Mouse (Mus musculus): ENCODE measurements around the gene Themis.

The Themis gene

DNA sequence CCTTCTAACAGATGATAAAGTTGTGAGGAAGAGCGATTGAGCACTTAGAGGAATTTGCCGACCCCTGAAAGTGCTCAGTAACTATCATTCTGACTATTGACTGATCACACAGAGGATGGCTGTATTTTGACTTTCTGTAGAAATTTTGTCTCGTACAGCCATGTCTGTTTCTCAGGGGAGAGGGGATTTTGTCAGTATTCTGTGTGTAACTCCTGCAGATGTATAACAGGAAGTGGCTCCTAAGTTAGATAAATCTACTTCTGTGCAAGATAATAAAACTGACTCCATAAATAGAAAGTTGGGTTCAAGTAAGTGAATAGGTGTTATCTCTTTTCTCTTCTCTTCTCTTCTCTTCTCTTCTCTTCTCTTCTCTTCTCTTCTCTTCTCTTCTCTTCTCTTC lies 137.0 kb downstream of the Themis start:
- no peak for DNase-seq (ENCODE audit: low spot score)

DNA sequence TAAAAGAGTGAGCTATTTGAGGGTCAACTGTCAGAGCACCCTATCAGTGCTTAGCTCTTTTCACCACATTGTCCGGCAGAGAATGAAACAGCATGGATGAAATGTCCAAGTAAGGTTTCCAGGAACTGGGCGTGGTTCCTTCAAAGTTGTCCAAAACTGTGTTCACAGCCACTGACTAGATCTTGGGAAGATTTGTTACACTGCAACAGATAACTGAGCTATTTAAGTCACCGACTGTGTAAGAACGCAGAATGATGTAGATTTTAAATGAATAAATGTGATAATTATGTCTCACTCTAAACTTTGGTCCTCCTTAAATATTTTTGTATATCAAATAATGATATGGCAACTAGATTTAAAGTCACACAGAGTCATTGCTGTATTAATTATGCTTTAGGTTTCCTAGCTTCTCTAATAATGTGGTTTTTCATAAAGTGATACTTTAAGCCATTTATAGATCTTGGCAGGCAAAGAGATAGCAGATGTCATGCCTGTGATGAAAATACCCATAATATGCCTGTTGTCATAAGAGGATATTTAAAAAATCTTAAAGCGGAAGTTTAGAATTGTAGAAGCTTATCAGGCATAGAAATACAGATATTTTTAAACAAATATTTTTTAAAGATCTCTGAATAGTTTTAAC lies 143.9 kb downstream of the Themis start:
- no peak for DNase-seq (ENCODE audit: low spot score)

DNA sequence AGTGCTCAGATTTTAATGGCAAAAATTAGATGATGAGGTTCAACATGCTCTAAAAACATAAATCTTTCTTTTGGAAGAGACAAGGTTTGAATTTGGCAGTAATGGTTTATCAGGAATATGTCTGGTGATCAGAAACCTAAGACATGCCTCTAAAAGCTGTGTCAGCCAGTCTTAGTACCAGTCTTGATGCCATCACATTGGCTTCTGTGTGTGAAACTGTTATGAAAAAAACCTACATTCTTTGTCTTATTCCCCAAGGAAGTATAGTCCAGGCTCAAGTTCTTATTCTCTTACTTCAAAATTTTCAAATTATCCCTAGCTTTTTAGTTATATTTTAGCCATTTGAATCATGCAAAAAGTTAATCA lies 144.4 kb downstream of the Themis start:
- DNase-seq (ENCODE audit: low spot score), result no peak

DNA sequence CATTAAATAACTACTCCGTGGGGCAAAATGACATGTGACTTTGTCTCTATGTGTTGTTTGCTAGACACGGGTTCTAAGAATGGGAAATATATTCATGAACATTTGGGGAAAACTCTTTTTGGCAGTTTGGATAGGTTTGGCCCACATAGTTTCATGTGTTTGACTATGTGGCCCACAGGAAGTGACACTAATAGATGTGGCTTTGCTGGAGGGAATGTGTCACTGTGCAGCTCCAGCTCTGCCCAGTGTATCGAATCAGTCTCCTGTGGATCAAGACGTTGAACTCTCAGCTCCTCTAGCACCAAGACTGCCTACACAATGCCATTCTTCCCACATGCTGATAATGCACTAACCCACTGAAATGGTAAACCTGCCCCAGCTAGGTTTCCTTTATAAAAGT lies 148.0 kb downstream of the Themis start:
- DNase-seq (ENCODE audit: low spot score), result no peak

DNA sequence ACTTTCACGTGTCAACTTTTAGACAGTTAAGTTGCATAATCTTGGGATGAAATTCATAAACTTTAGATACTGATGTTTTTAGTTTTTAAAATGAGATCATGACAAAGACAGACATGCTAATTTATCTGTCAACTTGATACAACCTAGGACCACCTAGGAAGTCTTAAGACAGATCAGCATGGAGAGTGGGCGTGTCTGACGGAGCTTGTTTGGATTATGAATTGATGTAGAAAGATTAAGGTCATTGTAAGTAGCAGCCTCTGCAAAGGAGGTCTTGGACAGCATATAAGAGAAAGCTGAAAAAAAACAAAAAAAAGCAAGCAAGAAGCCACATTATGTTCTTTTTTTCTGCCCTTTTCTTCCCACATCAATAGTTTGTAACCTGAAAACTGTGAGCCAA lies 154.2 kb downstream of the Themis start:
- no peak for DNase-seq (ENCODE audit: low spot score)

DNA sequence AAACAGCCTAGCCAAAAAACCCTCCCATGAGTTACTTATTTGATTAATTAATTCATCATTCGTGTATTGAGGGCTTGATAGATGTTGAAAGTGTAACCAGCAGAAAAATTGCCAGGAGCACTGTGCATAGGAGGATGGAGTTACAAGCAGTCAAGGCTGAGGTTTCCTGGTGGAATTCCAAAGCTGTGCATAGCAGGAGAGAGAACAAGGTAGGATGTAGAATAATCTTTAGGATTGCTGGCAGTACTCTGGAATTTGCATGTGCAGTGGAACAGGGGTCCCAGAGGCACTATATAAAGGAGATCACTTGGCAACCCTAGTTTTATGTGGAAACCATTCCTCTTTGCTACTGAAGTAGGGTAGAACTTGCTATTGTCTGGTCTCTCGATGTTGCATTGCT lies 174.4 kb downstream of the Themis start:
- DNase-seq (ENCODE audit: low spot score), result no peak

DNA sequence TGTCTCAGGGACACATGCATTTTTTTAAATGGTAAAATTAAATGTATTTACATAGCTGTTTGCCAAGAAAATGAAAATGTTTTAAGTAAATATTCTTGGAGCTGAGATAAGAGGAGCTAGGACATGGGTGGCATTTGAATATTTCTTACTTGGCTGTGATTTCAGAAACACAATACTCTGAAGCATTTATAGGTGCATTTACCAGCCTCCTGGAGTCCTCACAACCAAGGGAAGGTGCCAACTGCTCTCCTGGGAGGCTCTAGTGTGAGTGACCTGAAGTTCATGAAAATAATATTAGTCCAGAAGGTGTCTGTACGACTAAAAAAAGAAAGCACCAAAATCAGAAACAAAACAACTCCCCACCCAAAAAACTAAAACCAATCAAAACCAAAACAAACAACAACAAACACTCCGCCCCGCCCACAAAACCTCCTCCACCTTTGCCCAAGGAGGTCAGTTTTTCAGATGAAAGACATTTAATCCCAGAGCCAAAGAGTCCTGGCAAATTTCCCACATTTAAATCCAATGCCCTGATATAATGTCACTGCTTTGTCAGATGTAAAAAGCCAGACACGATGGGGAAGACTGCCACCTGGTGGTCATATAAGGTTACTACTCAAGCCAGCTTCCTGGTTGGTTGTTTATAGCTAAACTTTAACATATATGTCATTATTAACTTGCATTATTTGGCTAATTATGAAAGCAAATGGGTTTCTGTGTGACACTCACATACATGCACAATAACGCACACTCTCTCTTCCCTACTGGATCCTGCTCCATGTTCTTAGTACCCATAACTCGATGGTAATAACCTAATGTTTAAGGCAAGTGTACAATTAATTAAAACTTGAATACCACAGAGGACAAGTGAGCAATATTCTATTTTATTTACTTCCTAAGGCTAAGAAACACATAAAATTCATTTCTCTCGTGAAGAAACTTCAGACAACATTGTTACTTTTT lies 175.9 kb downstream of the Themis start:
- peak; percentile 49 for DNase-seq (ENCODE audit: low spot score)

DNA sequence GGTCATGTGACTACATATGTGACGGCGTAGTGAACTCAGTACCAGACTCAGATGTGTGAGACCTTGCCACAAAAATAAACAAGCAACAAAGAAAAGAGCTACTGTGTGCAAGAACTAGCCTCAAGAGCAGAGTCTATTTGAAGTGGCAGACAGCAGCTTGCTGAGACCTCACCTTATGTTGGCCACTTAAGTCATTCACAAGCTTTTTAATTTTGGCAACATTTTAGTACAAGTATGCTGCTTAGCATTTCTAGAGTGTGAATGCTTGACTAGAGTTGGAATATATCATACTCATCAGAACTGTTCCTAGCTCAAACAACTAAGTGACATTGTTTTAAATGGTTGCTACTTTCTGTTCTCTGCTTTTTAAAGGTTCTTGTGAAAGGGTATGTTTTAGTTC lies 188.0 kb downstream of the Themis start:
- DNase-seq (ENCODE audit: low spot score), result no peak

DNA sequence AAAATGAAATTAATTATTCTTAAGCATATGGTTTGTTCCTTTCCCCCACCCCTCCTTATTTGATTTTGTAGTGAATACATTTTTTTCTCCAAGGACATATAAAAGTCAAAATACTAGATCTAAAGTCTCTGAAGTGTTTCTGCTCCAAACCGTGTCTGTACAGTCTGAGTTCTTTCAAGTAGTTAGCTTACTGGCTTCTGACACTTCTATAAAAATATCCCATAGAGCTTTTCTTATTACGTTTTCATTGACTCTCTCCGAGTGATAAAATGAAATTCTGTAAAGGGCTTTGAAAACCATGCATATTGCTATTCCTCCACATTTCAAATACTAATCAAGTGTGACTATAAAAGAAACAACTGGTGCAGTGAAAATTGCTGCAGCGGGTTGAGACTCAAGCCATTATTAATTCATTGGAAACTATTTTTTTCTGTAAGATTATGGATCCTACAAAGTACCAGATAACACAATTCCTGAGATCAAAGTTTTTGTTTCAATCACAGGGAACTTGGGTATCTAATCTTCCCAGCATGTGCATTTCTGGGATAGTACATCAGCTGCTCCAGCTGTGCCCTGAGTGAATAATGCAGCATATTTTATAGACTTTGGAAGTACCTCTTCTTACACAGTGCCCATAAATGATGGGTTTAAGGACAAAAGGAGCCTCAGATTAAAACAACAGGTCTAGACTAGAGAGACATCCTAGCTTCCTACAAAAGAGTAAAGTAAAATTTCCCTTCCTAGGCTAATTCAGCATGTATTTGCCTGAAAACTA lies 202.6 kb downstream of the Themis start:
- no peak for DNase-seq (ENCODE audit: low spot score)

DNA sequence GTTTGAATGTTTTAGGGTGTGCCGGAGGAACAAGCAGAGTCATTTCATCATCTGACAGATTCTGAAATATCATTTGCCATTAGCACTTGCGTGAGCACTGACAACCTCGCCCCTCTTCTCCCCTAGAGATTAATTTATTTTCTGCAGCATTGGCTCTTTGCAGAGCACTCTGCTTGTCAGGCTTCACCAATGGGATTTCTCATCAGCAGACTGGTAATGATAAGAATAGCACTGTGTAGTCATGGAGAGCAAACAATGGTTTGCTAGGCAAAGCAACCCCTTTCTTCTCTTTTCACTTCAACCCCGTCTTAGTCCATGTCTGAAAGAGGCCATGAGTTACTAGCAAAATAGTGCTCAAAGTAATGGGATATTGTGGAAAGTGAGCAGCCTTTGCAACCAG lies 206.4 kb downstream of the Themis start:
- no peak for DNase-seq (ENCODE audit: low spot score)

DNA sequence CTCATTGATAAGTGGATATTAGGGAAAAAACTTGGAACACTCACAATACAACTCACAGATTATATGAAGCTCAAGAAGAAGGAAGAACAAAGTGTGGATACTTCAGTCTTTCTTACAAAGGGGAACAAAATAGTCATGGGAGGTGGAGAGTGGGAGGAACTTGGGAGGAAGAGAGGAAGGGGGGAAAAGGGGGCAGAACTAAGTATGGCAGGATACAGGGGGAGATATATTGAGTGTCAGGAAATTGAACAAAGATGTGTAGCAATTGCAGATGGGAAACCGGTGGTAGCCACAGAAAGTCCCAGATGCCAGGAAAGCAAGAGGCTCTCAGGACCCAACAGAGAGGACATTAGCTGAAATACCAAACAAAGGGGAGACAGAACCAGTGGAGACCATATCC lies 219.5 kb downstream of the Themis start:
- DNase-seq (ENCODE audit: low spot score), result no peak

DNA sequence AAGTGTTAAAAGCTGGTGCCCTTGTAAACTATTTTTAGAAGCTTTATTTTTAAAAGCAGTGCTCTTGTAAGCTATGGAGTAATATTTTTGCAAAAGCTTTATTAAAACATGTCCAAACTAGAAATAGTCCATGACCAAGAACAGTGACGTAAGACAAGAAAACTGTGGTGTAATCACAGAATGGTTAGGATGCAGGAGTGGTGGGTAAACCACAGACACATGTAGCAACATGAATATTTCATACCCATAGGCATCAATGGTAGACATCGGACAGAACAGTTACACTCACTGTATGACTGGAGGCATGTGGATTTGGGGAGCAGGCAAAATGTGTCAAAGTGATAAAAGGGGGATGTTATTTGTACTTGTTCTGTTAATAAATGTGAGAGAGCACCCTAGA lies 222.7 kb downstream of the Themis start:
- no peak for DNase-seq (ENCODE audit: low spot score)

DNA sequence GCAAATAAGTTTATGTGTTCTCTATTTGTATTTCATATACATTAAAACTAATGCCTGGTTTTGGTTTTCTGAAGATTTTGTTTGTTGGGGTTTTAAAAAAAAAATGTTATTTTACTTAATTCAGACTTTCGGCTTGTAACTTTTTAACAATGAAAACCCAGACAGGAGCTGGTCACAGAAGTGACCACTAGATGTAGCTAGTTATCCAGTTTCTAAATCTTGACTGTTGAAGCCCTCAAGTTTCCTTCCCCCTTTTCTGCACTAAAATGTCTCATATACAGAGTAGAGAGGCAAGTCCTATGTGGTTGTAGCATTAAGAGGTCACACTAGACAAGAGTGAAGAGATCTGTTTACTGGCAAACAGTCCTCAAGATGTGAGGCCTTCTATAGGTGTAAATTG lies 230.2 kb downstream of the Themis start:
- DNase-seq (ENCODE audit: low spot score), result no peak
